Mouse (Mus musculus): ENCODE results near the gene Wif1.
A peak's percentile ranks its signal among the peaks of the same experiment; 100 is the strongest.

Wif1 gene

DNA sequence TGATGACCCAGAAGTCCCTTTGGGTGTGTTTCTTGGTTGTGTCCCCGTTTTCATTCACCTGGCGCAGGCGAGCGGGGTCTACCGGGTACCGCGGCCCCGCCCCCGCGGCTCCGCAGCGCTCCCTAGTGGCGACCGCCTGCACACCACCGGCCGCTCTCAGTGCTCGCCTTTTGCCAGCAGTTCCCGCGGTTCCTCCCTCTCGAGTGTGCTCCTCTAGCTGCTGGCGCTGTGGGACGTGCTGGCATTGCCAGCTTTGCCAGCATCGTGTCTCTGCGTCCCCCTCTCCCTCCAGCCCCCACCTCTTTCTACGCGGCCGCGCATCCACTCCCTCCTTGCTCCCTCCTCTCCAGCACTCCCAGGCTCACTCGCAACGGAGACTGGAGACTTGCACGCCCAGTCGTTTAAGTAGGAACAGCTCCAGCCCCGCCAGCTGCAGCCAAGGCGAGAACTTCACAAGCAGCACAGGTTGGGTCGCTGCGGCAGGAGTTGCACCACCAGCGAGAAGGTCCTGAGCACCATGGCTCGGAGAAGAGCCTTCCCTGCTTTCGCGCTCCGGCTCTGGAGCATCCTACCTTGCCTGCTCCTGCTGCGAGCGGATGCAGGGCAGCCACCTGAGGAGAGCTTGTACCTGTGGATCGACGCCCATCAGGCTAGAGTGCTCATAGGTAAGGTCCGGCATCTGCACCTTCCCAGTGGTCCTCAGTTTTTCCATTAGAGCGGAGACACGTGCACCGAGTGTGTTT lies at the start of gene Wif1:
Gene Wif1 (plus strand): TSS at position 135 of the 743 bp plus-strand sequence.
- peak; percentile 85 to 87 for DNase-seq

DNA sequence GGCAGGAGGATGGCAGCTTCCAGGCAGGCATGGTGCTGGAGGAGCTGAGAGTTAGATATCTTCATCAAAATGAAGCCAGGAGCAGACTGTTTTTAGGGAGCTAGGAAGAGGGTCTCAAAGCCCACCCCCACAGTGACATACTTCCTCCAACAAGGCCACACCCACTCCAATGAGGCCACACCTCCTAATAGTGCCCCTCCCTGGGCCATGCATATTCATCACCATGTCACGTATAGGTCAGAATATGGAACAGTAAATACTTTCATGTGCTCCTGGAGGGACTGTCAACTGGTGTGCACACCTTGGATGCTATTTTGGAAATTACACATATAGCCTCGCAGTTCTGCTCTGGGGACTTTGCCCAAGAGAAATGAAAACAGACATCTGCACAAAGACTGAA lies 31.6 kb upstream of the Wif1 start:
- DNase-seq = no peak

DNA sequence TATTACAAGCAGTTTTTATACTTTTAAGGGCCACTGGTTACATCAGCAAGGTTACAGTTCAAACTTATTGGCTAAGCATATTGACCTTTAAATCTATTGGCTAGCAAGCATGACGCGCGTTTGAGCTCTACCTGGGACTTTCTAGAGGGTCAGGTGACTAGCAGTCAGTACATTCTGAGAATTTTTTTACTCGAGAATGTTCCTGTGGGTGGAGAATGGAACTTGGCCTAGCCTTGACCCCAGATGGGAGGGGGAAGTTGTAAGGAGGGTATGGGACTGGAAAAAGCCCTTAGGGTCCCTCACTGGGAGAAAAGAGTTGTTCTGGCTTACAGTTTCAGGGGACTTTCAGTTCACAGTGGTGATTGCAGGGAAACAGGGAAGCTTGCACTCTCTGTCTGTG lies 22.3 kb upstream of the Wif1 start:
- no peak for DNase-seq

DNA sequence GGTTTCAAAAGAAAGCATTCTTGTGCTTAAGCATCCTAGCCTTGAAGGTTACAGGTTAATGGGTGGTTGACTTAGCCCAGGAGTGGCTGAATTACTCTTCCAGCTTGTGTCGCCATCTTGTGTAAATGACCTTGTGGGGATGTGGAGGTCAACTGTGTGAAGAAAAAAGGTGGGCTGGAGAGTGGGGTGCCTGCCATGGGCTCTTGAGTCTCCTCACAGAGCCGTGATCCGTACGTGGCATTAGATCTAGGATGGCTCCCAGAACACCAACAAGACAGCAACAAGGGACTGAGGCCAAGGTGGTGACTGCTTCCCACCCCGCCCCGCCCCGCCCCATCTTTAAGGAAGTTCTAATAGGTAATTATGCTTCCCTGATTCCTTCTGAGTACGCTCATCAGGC lies 17.5 kb upstream of the Wif1 start:
- no peak for DNase-seq

DNA sequence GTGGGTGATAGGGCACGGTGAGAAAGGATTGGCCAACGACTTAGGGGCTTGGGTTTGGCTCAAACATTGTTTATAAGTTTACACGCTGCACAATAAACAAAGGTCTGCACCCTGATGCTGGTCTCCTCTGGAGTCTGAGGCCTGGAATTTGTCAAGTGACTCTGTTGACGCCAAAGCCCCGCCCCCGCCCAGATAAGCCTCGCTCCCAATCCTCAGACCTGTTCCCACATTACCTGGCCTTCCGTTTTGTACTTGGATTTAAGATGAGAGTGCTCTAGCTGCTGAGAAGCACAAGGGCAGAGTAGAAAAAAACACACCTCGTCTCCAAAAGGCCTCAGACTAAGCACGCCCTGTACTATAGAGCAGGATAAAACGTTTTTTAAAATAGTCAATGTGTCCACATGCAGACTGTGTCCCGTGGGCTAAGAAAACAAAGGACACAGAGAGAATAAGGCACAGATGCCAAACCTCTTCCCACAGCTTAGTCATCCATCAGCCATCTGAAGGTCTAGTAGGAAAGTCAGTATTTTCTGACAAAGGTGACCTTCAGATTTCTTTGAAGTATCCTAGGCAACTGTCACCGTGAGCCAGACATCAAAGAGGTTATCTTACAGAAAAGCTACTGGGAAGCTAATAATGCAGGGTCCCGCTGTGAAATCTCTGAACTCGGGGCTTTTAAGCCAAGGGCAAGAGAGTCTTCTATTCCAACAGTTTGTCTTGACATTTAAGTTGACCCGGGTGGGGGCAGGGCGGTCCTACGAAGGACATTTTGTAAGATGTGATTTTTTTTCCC lies 16.9 kb upstream of the Wif1 start:
- DNase-seq = no peak

DNA sequence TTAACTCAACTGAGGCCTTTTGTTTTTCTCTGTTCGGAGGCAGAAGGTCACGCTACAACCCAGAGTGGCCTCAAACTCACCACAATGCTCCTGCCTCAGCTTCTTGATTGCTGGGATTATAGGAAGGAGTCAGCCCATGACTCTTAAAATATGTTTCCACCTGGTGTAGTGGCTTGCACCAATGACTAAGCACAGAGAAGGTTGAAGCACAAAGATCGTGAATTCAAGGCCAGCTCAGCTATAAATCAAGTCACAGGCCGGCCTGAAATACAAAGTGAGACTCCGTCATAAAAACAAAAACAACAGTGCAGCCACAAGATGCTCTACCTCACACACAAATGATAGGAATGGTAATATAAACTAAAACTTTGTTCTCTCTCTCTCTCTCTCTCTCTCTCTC lies 10.8 kb upstream of the Wif1 start:
- no peak for DNase-seq

DNA sequence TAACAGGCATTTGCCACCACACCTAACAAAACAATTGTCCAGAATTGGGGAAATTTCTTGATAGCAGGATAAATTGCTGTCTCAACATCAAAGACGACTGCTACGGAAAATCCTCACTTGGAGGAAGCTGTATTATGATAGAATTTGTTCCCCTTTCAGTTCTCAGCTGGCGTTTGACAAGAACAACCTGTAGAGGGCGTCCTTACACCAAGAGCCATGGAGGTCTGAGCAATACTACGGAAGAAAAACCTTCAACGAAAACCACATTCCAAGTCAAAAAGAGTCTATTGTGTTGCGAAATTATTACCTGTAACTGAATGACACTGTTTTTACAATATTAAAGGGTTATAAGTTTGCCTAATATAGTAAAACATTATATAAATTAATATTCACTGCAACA lies 2.0 kb upstream of the Wif1 start:
- peak; percentile 50 to 65 for DNase-seq

DNA sequence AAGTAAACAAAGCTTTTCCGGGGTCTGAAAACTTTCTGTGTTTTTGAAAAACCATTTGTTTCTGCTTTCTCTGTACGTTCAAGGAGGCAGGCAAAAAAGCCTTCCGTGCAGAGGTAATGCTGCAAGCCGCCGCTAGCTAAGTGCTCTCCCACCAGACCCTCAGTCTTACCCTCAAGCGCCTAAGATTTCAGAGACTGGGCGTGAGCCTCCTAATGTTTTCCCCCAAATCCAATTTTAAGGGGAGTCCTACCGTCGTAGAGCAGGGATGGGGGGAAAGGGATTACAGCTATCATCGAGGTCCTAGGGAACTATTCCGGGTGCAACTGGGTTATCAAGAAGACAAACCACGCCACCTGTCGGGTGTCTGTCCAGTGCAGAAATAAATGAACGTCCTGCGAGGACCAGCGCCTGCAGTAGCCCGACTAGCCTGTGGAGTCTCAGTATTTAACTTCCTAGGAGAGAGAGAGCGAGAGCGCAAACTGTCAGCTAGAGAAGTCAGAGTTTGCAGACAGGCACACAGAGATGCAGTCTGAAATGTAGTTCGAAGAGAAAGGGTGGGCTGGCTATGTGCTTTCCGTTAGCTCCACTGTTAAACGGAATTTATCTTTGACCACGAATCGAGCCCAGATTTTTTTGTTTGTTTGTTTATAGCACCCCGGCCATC lies 500 bp upstream of the Wif1 start:
- peak; percentile 86 to 90 for DNase-seq

DNA sequence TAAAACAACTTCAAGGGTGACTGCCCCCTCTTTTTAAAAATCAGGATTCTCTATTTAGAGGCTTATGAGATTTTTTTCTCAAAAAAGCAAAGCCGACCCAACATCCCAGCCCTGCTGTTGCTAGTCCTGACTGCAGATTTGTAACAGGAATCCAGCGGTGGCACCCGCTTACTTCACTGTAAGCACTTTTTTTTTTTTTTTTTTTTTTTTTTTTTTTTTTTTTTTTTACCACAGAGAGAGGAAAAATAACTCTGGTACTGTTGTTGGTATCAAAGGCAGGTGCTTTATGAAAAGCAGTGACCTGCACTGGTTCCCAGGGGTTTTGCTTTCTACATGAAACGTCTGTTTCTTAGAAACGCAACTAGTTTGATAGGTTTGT lies 798 bp downstream of the Wif1 start:
- peak in 1 of 2 experiments; percentile 5 for DNase-seq

DNA sequence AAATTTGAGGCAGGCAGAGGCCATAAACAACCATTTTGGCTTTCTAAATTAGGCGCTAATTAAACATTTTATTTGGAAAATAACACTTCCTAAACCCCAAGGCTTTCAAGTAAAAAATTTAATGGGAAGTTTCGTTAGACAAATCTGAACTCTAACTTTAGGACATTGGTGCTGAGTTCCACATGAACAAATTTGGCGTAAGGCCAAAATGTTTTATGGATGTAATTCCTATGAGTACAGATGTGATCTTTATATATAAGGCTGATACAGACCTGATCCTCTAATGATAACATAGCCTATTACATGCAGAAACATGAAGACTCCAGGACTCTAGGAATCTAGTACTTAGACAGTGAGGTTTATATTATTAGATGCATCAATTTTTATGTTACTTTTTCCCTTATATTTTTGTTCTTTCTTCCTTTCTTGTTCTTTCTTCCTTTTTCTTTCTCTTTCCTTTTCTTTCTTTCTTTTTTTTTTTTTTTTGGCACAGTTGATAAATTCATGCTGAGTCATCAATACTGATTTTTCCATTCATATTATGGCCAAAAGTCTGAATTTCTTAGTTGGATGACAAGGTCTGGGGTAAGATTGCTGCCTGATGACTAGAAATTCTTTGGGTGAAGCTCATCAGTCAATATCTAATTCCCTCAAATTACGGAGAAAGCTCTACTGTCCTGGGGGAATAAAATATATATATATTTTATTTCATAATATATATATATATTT lies 5.0 kb downstream of the Wif1 start:
- DNase-seq = no peak

DNA sequence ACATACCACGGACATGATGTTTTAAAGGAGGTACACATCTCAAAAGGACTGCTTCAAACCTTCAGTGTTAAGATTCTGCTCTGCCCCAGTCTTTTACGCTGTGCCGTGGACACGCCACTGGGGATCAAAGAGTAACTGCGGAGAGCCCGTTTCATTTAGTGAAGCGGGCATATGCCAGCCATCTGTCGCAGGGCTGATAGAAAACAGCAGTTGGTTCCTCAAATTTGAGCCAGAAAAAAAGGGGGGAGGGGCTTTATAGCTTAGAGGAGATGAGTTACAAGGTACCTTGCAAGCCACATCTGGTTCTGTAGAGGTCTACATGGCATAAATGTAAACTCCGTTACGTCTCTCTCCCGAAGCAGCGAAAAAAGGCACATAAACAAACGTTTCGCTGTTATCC lies 7.2 kb downstream of the Wif1 start:
- no peak for DNase-seq

DNA sequence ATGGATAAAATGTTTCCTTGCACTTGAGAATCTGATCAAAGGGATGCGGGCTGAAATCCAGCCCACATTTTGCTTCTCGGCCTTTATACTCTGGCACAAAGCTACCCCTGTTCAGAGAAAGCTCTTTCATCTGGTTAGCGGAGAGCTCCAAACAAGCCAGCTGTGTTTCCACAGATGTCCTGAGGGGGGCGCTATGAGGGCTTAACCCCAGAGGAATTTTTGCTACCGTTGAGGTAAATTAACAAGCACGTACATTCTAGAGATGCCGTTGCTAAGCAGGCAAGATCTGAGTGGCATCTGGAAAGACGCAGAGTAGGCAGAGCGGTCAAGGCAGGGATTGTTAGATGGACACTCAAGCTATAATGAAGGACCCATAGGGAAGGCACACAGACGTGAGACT lies 13.7 kb downstream of the Wif1 start:
- no peak for DNase-seq

DNA sequence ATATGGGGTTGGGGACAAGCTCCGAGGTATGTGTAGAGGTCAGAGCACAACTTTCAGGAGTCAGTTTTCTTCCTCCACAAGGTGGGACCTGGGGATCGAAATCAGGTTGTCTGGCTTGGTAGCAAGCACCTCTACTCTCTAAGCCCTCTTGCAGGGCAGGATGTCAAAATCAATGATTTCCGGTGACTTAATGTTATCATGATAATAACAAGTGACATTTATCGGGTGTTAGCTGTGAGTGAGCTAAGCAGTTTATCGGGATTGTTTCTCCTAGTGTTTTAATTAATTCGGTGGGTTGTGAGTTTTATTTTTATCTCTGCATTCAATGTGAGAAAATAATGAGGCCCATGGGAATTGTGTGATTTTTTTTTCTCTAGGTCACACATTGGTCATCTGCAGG lies 18.3 kb downstream of the Wif1 start:
- DNase-seq = no peak

DNA sequence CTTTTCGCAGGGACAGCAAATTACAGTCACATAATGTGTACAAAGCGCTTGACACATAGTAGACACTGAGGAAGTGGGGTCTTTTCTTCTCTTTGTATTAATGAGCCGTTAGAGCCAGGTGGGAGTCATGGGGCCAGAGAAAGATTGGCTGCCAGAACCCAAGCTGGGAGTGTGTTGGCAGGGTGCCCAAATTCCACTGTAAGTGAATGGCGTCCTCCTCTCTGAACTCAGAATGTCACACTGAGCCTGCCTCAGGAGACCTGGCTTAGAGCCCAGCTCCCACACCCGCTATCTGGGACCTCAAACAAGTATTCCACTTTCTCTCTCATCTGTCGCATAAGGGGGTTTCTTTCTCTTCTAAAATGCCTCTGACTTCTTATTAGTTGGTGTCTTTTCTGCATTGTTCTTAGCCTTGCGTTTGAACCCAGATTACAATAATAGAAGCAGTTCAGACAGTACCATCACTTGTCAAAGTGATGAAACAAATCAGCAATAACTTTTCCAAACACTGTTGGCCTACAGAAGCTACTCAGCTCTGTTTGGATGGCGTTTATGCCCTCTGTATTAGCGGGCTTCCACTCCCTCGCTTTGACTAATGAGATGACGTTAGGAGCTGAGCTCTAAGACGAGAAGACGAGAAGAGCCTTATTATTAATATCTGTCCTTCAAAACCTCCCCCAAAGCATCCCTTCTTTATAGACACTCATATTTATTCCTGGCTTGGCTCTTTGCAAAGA lies 21.9 kb downstream of the Wif1 start:
- DNase-seq = peak; percentile 87 to 91

DNA sequence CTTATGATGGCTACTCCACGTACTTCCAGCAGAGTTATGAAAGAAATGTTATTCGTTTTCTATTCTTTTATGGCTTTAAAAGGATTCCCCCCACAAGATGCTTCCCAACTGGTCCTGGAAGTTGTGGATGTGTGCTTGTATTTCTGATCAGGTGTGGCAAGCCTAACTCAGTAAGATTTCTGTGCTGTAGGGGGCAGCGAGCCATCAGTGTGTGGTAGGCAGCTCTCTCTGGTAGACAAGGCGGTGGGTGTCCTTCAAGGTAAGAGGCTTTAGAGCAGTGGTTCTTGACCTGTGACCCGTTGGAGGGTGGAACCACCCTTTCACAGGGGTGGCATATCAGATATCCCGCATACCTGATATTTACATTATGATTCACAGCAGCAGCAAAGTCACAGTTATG lies 23.1 kb downstream of the Wif1 start:
- peak in 1 of 2 experiments; percentile 9 for DNase-seq

DNA sequence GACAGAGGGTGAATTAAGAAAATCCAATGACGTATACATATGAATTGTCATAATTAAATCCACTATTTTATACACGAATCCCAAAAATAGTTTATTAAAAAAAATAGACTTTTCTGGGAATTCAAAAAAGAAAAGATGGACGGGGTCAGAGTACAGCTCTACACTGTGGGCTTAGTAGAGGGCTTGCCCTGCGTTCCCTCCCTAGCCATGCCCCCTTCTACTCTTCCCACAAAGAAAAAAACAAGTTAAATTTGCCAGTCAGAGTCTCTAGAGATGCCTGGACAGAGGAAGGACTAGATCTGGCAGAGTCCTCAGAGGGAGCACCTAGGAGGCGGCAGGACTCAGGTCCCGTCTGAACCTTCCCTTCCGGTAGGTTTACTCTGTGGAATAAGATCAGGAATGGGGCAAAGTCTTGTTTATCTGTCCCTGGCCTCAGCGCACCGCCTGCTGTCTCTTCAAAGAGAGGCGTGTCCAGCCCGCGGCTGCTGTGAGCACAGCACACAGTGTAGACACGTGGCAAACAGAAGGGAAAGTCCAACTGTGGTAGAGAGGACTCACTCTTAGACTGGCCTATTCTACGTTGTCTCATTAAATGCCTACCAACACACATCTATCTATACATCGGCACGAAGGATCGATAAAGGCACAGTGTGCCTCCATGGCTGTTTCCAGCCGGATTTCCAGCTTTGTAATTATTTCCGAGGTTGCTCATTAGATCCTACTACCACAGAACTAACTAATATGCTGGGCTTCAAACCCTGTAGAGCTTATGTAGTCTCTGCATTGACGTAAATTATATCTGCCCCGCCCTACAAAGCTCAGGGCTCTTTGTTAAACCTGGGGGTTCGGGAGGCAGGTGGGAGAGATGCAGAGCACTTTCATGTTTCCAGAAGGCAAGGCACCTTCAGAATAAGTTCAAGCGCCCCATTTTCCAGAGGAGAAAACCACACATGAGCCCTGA lies 25.6 kb downstream of the Wif1 start:
- DNase-seq = peak; percentile 28 to 59

DNA sequence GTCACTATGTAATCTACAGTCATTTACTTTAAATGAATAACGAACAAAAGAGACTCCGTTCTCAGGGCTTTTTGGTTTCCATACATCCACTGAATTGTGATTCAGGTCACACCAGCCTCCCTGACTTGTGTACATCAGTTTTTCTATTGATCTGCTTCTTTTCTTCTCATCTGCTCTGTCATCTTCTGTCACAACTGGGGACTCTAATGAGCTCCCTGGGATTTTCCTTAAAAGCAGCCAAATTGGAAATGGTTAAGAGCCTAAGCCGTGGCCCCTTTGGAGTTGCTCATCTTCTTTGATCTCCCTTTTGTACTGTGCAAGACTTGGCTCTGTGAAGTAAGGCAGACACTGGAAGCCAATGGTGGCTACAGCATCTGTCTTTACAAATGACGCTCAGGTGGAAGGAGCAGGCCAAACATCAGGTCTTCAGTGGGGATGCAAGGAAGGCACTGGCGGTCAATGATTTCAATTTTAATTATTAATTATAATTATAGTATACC lies 27.6 kb downstream of the Wif1 start:
- DNase-seq = no peak

DNA sequence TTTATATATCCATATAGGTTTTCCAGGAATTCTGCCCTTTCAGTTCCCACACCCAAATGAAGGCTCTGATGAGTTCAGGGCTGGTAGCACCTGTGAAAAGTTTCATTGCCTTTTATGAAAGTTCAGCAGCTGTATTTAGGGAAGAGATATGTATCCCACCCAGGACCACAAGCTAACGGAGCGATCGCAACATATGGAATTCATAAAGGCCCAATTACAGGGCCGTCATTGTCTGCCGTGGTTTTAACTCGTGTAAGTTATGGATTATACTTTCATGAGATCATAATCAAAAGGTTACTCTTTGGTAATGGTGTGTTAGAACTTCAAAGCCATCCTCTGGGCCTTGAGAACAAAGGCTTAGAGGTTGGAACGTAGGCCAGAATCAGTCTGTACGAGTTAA lies 28.9 kb downstream of the Wif1 start:
- DNase-seq = no peak

DNA sequence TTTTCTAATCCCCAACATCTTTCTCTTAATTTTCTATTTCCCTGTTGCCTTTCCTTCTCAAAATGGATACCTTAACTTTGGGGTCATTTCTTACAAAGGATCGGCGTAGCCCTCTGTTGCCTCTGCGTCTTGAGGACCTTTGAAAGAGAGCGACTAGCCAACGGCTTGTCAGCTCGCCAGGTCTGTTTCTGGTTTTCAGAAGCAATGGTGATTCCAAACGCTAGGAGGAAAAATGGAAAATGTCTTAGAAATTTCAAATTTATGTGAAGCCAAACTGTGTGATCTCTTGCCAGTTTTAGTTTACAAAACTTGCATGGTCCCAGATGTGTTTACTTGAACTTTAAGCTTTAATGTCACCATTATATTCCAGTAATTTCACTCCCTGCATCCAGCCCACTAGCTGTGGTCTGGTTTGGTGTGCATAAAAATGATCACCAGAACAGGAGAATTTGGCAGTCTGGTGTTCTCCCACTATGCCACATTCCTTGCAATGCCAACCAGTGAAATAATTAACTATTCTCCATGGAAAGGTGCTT lies 33.7 kb downstream of the Wif1 start:
- peak; percentile 25 to 34 for DNase-seq

DNA sequence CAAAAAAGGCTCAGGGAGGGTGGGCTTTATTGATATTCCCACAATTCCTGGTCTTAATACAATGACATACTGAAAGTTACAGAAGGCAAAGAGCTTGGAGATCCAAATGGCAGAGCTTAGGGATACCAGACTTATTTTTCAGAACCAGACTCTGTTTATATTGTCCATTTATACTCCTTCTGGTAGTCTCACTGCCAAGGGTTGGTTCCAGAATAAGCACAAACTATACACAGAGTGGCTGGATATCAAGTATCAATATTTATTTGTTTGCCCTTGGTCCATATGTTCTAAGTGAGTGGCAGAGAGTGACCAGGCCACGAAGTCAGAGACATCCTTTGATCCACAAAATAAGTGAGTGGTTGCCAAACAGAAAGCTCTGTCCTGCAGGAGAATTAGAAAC lies 34.2 kb downstream of the Wif1 start:
- DNase-seq = no peak

DNA sequence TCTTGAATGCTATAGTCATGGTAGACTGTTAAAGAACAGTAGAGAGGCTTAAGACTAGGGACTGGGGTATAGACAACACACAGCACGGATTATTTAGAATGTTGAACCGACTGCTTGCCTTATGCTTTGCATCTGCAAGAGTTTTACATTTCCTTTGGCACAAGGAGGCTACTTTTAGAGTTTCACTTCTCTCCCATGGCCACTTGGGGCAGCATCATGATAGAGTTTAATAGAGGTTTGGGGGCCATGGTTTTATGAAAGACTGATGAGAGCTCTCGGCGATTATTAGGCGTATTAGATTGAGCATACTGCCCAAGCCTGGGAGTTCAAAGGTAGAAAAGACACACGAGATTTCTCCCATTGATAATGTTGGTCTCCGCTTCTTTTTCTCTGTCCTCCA lies 37.0 kb downstream of the Wif1 start:
- peak in 1 of 2 experiments; percentile 10 for DNase-seq

Data from kidney, postnatal 4 days (tissue).